Mouse (Mus musculus) neural tube, embryonic 13.5 days (tissue): ENCODE measurements around the gene Pikfyve. TPM values are rescaled to one million over a fixed set of nuclear protein-coding genes. Genes with fewer than 3 reads are reported as not detected.

Experiments
- ATAC-seq: fragments of 200-750 bp; cut with Nextera tagmentation; 2 replicates; pipeline ENCODE4 v1.8.0; 2017; ENCODE audit warnings: low read depth, mild to moderate bottlenecking, moderate TSS enrichment, moderate library complexity
- H3K27ac ChIP-seq: fragments of 300-500 bp; sonication (generic); replicated peaks from 2 replicates; pipeline ENCODE4 v1.5.1; 2015; ENCODE audit warnings: moderate library complexity, mild to moderate bottlenecking, inconsistent platforms
- H3K27me3 ChIP-seq: fragments of 300-500 bp; sonication (generic); 2 replicates; pipeline ENCODE4 v1.6.1; 2015; ENCODE audit warnings: mild to moderate bottlenecking, inconsistent platforms
- H3K36me3 ChIP-seq: fragments of 300-500 bp; sonication (generic); 2 replicates; pipeline ENCODE4 v1.6.1; 2015; ENCODE audit warnings: mild to moderate bottlenecking, inconsistent platforms
- H3K4me1 ChIP-seq: fragments of 300-500 bp; sonication (generic); replicated peaks from 2 replicates; pipeline ENCODE4 v1.6.1; 2015; ENCODE audit warnings: inconsistent platforms
- H3K4me2 ChIP-seq: fragments of 300-500 bp; sonication (generic); 2 replicates; pipeline ENCODE4 v1.6.1; 2015; ENCODE audit warnings: inconsistent platforms, mild to moderate bottlenecking, moderate library complexity
- H3K4me3 ChIP-seq: fragments of 300-500 bp; sonication (generic); 2 replicates; pipeline ENCODE4 v1.5.1; 2015; ENCODE audit warnings: mild to moderate bottlenecking, inconsistent platforms
- H3K9ac ChIP-seq: fragments of 300-500 bp; sonication (generic); 2 replicates; pipeline ENCODE4 v1.6.1; 2015; ENCODE audit warnings: moderate library complexity, mild to moderate bottlenecking, inconsistent platforms
- H3K9me3 ChIP-seq: fragments of 300-500 bp; sonication (generic); 2 replicates; pipeline ENCODE4 v1.6.1; 2016; ENCODE audit warnings: inconsistent platforms
- WGBS: fragments of 180-500 bp; shearing (Covaris S2); methylation state at CpG from one replicate; pipeline ENCODE4 v1.1.7; 2015; 5-methylcytosine and 5-hydroxymethylcytosine counted together
- polyA plus RNA-seq: library from polyadenylated mRNA; unstranded; fragments of >200 nt; fragmentation: Nextera tagmentation; extraction: Ambion mirVana; gene quantifications from 2 replicates; pipeline ENCODE4 v1.2.1, GENCODE M21; 2015

Gene Pikfyve
- polyA plus RNA-seq, 1 experiment from 2014 or later: 11.4 TPM

GRCm38 (mm10) chr1:65173716-65174115 is 12.8 kb upstream of the Pikfyve start:
- H3K4me3 ChIP-seq: no peak overlapping the region
- no peaks in the 10 kb centered on the region for H3K27me3 ChIP-seq
- no peak overlapping the region for H3K27ac ChIP-seq
- H3K9me3 ChIP-seq: no peaks in the 10 kb centered on the region
- peaks cover 41% of the 10 kb centered on the region for H3K4me1 ChIP-seq
- H3K4me2 ChIP-seq: no peak overlapping the region
- peaks cover 55% of the 10 kb centered on the region for H3K36me3 ChIP-seq
- 94% methylated on average over 2 of the region's 2 CpGs for whole genome bisulfite sequencing
- H3K9ac ChIP-seq: no peak overlapping the region
- ATAC-seq: no peak

GRCm38 (mm10) chr1:65176171-65176570 is 10.3 kb upstream of the Pikfyve start:
- ATAC-seq: no peak
- Histone ChIP-seq H3K27ac (no peak overlapping the region), H3K4me2 (peak overlapping the region; percentile 66), H3K4me3 (no peak overlapping the region), H3K27me3 (no peaks in the 10 kb centered on the region), H3K4me1 (peaks cover 45% of the 10 kb centered on the region), H3K9me3 (no peaks in the 10 kb centered on the region), H3K9ac (no peak overlapping the region), H3K36me3 (peaks cover 32% of the 10 kb centered on the region)
- WGBS: 77% methylated on average over 4 of the region's 4 CpGs

DNA sequence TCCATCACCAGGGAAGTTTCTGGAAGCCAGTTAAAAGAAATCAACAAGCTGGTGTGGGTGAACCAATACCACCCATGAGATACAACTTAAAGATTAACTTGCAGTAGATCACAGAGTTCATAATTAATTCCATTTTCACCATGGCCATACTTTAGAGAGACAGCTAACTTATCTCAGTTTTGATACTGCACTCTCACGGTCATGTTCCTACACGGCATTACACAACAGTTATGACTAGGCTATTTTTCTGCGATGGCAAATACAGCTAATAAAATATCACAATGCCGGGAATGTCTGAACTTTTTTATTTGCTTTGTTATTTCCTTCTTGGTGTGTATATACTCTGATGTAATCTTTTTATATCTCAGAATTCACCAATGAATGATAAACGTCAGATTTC is 9.6 kb upstream of the Pikfyve start:
- no peak for ATAC-seq
- WGBS: 89% methylated on average over 5 of the region's 5 CpGs
- Histone ChIP-seq H3K4me2 (peak overlapping the region; percentile 66), H3K27me3 (no peaks in the 10 kb centered on the region), H3K9ac (no peak overlapping the region), H3K9me3 (no peaks in the 10 kb centered on the region), H3K27ac (no peak overlapping the region), H3K4me3 (no peak overlapping the region), H3K36me3 (peaks cover 24% of the 10 kb centered on the region), H3K4me1 (peaks cover 45% of the 10 kb centered on the region)

- Histone ChIP-seq H3K4me1 (peaks cover 41% of the 10 kb centered on the region), H3K4me2 (peak overlapping the region; percentile 66), H3K27me3 (no peaks in the 10 kb centered on the region), H3K9ac (peak overlapping the region; percentile 84; the same call in 1 of the 2 replicates), H3K36me3 (peaks cover 20% of the 10 kb centered on the region), H3K9me3 (no peaks in the 10 kb centered on the region), H3K27ac (no peak overlapping the region), H3K4me3 (peak overlapping the region; percentile 65)
- WGBS: 63% methylated on average over 3 of the region's 3 CpGs
- ATAC-seq: no peak
These were observed 9.0 kb upstream of the Pikfyve start for GRCm38 (mm10) chr1:65177452-65177851.

DNA sequence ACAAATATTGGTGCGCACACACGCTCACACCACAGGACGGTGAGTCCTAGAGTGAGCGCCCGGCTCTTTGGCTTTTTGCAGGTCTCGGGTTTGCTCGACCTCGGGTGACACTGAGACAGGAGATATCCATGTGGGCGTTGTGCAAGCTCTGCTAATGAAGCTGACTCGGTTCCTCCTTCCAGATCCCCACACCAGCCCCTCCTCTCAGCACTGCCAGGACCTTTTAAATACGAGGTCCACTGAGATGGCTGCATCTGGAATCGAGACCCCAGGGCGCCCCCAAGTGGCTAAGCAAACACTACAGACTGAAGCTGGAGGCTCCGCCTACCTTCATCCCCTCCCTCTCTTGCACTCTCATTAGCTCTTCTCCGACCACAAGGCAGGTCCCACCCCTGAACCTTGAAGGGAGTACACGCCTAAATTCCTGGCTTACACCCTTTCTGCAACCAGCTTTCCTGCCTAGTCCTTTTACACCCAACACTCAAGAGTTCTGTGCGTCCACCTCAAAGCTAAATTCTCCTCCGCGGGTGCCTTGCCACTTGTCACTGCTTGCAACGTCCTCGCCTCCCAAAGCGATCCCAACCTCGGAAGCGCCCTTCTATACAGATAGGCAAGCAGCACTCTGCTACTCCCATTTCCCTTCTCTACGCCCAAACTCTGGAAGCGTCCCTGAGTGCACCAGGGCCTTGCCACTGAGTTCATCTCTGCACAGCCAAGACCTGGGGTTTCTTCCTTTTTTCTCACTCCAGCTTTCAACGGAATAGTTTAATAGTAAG is 8.2 kb upstream of the Pikfyve start:
- H3K27me3 ChIP-seq: no peaks in the 10 kb centered on the region
- WGBS: 6% methylated on average over 27 of the region's 27 CpGs
- H3K9me3 ChIP-seq: no peaks in the 10 kb centered on the region
- H3K36me3 ChIP-seq: peaks cover 16% of the 10 kb centered on the region
- H3K4me2 ChIP-seq: peak overlapping the region; percentile 66
- peak; percentile 88 for ATAC-seq
- H3K27ac ChIP-seq: peak overlapping the region; percentile 97
- peaks cover 38% of the 10 kb centered on the region for H3K4me1 ChIP-seq
- H3K9ac ChIP-seq: peak overlapping the region; percentile 84
- H3K4me3 ChIP-seq: peak overlapping the region; percentile 65

DNA sequence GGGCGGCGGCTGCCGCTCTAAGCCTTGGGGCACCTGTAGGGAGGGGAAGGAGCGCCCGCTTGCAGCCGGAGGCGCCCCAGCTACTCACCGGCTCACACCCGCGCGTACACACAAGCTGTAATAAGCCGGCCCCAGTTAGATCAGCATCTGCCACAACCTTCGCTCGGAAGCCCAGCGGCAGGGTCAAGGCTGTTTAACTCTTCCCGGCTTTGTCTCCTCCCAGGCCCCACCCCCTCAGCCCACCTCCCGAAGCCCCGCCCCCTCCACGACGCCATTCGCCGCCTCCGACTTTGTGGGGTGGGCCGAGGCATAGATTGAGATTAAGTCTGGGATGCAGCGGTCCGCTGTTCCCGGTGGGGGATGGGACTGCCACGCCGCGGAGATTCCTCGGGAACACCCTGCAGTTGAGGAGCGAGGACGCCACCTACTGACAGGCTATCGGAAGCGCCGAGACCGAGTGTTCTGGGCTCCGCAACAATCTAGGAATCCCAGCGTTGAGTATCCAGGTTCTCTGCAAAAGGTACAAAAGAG is 7.5 kb upstream of the Pikfyve start:
- ATAC-seq: peak; percentile 94
- H3K27ac ChIP-seq: peak overlapping the region; percentile 97
- H3K9me3 ChIP-seq: no peaks in the 10 kb centered on the region
- H3K4me2 ChIP-seq: peak overlapping the region; percentile 66
- WGBS: under 1% methylated on average over 39 of the region's 39 CpGs
- peak overlapping the region; percentile 65 for H3K4me3 ChIP-seq
- H3K4me1 ChIP-seq: peaks cover 34% of the 10 kb centered on the region
- H3K36me3 ChIP-seq: peaks cover 9% of the 10 kb centered on the region
- H3K9ac ChIP-seq: peak overlapping the region; percentile 84
- H3K27me3 ChIP-seq: no peaks in the 10 kb centered on the region

DNA sequence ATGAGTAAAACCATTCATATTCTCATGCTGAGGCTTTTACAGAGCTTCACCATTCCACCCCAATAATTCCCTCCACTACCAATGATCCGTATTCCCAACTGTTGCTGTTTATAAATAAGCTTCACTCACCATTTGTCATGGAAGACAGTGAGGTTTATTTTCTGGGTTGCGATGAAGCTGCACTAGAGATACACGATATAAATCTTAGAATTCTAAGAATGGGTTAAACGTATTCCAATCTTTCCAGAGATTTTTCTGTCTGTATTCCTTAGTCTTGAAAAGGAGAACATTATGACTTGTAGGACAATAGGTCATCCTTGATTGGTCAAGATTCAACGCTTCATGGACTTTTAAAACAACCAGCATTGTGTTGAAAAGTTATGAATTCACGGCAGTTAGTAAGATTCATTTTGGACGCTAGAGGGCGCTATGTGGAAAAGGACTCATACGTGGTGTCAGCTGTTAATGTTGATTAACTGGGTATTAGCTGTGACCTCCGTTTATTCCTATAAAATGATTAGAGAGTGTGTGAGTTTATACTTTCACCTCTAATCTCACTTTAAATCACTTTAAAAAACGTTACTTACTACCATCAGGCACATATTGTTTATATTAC is 6.7 kb upstream of the Pikfyve start:
- Histone ChIP-seq H3K4me2 (peak overlapping the region; percentile 66), H3K9ac (peak overlapping the region; percentile 73), H3K9me3 (no peaks in the 10 kb centered on the region), H3K27me3 (no peaks in the 10 kb centered on the region), H3K36me3 (peaks cover 1% of the 10 kb centered on the region), H3K4me3 (peak overlapping the region; percentile 65), H3K27ac (peak overlapping the region; percentile 97), H3K4me1 (peaks cover 31% of the 10 kb centered on the region)
- 6% methylated on average over 11 of the region's 11 CpGs for WGBS
- ATAC-seq: no peak

- WGBS: 89% methylated on average over 5 of the region's 5 CpGs
- Histone ChIP-seq H3K27ac (no peak overlapping the region), H3K4me2 (no peak overlapping the region), H3K4me1 (peaks cover 26% of the 10 kb centered on the region), H3K4me3 (no peak overlapping the region), H3K9me3 (no peaks in the 10 kb centered on the region), H3K9ac (no peak overlapping the region), H3K36me3 (no peaks in the 10 kb centered on the region), H3K27me3 (no peaks in the 10 kb centered on the region)
- no peak for ATAC-seq
These were observed 5.0 kb upstream of the Pikfyve start for GRCm38 (mm10) chr1:65181459-65181858.

GRCm38 (mm10) chr1:65183994-65184393 is 2.5 kb upstream of the Pikfyve start:
- Histone ChIP-seq H3K9me3 (no peaks in the 10 kb centered on the region), H3K27me3 (no peaks in the 10 kb centered on the region), H3K27ac (no peak overlapping the region), H3K36me3 (no peaks in the 10 kb centered on the region), H3K4me2 (no peak overlapping the region), H3K4me3 (no peak overlapping the region), H3K9ac (no peak overlapping the region), H3K4me1 (peaks cover 28% of the 10 kb centered on the region)
- no peak for ATAC-seq
- WGBS: 92% methylated on average over 2 of the region's 2 CpGs

- Histone ChIP-seq H3K27me3 (no peaks in the 10 kb centered on the region), H3K9me3 (no peaks in the 10 kb centered on the region), H3K36me3 (no peaks in the 10 kb centered on the region), H3K9ac (no peak overlapping the region), H3K27ac (no peak overlapping the region), H3K4me2 (no peak overlapping the region), H3K4me3 (no peak overlapping the region), H3K4me1 (peaks cover 25% of the 10 kb centered on the region)
- 91% methylated on average over 8 of the region's 8 CpGs for WGBS
- ATAC-seq: no peak
These were observed 1.5 kb upstream of the Pikfyve start for GRCm38 (mm10) chr1:65185011-65185410.

DNA sequence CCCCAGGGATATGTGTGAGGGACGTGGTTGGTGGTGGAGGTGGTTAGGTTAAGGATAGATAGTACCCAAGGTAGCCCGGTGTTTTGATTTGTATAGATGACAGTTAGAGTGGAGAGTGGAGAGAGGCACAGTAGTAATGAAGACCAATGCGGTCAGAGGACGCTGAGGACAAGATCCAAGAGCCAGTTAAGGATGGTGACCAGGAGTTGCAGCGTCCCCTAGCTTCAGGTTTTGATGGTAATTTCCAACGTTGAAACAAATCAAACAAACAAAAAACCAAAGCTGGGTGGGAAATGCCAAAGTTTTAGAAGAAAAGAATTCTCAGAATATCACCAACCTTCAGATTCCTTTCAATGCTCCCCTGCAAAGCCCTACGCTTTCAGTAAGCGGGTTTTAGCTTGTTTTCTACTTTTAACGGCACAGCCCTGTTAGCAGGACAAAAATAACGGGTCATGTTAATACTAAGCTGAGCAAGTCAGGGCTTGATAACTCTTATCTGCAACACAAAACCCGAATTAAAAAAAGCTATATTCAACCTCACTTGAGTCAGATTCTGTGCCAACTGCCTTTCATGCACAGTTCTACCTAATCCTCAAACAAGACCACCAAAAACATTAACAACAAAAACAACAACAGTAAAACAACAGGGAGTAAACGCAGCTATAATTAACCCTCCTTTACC is 818 bp upstream of the Pikfyve start:
- no peak for ATAC-seq
- no peaks in the 10 kb centered on the region for H3K36me3 ChIP-seq
- H3K27ac ChIP-seq: peak overlapping the region; percentile 65
- WGBS: 33% methylated on average over 12 of the region's 12 CpGs
- no peaks in the 10 kb centered on the region for H3K27me3 ChIP-seq
- peak overlapping the region; percentile 69 for H3K4me2 ChIP-seq
- H3K4me3 ChIP-seq: peak overlapping the region; percentile 94
- peaks cover 25% of the 10 kb centered on the region for H3K4me1 ChIP-seq
- peak overlapping the region; percentile 68 for H3K9ac ChIP-seq
- no peaks in the 10 kb centered on the region for H3K9me3 ChIP-seq

- peak overlapping the region; percentile 91 for H3K4me2 ChIP-seq
- H3K4me3 ChIP-seq: peak overlapping the region; percentile 94
- H3K4me1 ChIP-seq: peaks cover 25% of the 10 kb centered on the region
- H3K36me3 ChIP-seq: peaks cover 4% of the 10 kb centered on the region
- H3K9me3 ChIP-seq: no peaks in the 10 kb centered on the region
- ATAC-seq: no peak
- 0% methylated on average over 6 of the region's 6 CpGs for WGBS
- H3K27ac ChIP-seq: peak overlapping the region; percentile 91
- H3K9ac ChIP-seq: peak overlapping the region; percentile 89
- no peaks in the 10 kb centered on the region for H3K27me3 ChIP-seq
These were observed 569 bp downstream of the Pikfyve start for GRCm38 (mm10) chr1:65187074-65187430.
